In the genomic region with DNA sequence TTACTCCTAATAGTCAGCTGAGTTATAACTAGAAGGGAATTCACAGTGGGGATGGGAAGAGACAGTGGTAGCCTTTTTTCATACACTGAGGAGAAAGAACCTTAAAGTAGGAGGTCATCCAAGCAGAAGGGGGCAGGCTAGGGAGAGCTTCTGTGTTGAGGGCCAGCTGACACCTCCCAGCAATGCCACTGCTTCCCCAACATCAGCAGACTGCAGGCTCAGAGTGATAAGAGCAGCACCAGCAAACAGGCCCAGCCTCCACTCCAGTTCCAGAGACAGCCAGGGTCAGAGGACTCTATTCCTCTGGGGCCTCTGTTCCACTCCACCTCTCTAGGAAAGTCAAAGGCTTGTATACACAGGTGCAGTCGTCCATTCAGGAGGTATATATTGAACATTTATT, we compare ENCODE assay signal across 17 mouse cellular contexts. TPM values are rescaled to one million over a fixed set of nuclear protein-coding genes. Genes with fewer than 3 reads are reported as not detected.
DNase-seq lines count a peak whose midpoint lies in the region; ATAC-seq lines count a peak whose summit lies in the region.
"Had no signal": no experiment of that assay in that cellular context is flagged by ENCODE, and none has a peak within 500 bp of the region (broad histone marks: within the 10 kb centered on the region; RNA-seq: fewer than 3 reads in every experiment).

No protein-coding gene starts in this region.

- ATAC-seq in liver, embryonic 15.5 days (ENCODE audit: insufficient read depth) = peak; percentile 88

- no peaks in the 10 kb centered on the region for H3K27me3 ChIP-seq in erythroblast, embryonic 14.5 days (ENCODE audit: control insufficient read depth)
- H3K27me3 ChIP-seq in liver, embryonic 15.5 days = no peaks in the 10 kb centered on the region

- H3K4me3 ChIP-seq in erythroblast, embryonic 14.5 days (replicated peaks) = peak overlapping the region; percentile 44
- H3K4me3 ChIP-seq in liver, embryonic 15.5 days (replicated peaks) = no peak overlapping the region
- H3K4me3 ChIP-seq: embryonic facial prominence, embryonic 10.5 days; gastrocnemius, adult 2 months; hindbrain, embryonic 10.5 days had no signal

- peaks cover 97% of the 10 kb centered on the region for H3K36me3 ChIP-seq in erythroblast, embryonic 14.5 days (ENCODE audit: control insufficient read depth)
- peaks cover 66% of the 10 kb centered on the region for H3K36me3 ChIP-seq in liver, embryonic 15.5 days (replicated peaks)

- DNase-seq in lung, postnatal 14 days = peak; percentile 15
- no peak for DNase-seq in lung, postnatal 10 days
- peak; percentile 23 for DNase-seq in yolk sac, embryonic 10.5 days (ENCODE audit: low spot score)
- no peak for DNase-seq in cerebellum, postnatal 14 days
- DNase-seq in left cerebral cortex, adult 9 months (ENCODE audit: low spot score in 2 of 2) = no peak
- DNase-seq: cerebellum, adult 9-11 months; gastrocnemius, adult 2 months; kidney, adult 18-20 months; lung, adult 18-20 months; thymus, adult 2 months had no signal

- H3K9me3 ChIP-seq in erythroblast, embryonic 14.5 days (ENCODE audit: control insufficient read depth, low read length) = no peaks in the 10 kb centered on the region
- no peaks in the 10 kb centered on the region for H3K9me3 ChIP-seq in liver, embryonic 15.5 days (replicated peaks)
- H3K9me3 ChIP-seq: embryonic facial prominence, embryonic 10.5 days; hindbrain, embryonic 10.5 days had no signal

- peak overlapping the region; percentile 45 for H3K9ac ChIP-seq in liver, embryonic 15.5 days

- peak overlapping the region; percentile 39 for H3K4me2 ChIP-seq in liver, embryonic 15.5 days
- H3K4me2 ChIP-seq: midbrain, embryonic 11.5 days had no signal

- peaks cover 74% of the 10 kb centered on the region for H3K4me1 ChIP-seq in erythroblast, embryonic 14.5 days (ENCODE audit: control insufficient read depth)
- H3K4me1 ChIP-seq in liver, embryonic 15.5 days (replicated peaks) = peaks cover 59% of the 10 kb centered on the region
- H3K4me1 ChIP-seq: embryonic facial prominence, embryonic 10.5 days; hindbrain, embryonic 10.5 days had no signal

- WGBS in liver, embryonic 15.5 days (ENCODE audit: insufficient replicate concordance) = 24% methylated on average over 1 of the region's 1 CpGs

- peak overlapping the region; percentile 100 for H3K27ac ChIP-seq in liver, embryonic 15.5 days (replicated peaks)
- H3K27ac ChIP-seq: embryonic facial prominence, embryonic 10.5 days; gastrocnemius, adult 2 months; hindbrain, embryonic 10.5 days had no signal

RNA-seq across cellular contexts. Expression of a gene that starts 14.6 kb away (rescaled TPM):
- polyA plus RNA-seq in erythroblast, embryonic 14.5 days (2012) = 0.02 TPM in 1 of 2 replicates, not detected in the other
- polyA plus RNA-seq in liver, embryonic 15.5 days (2015; fragmentation: Nextera tagmentation; extraction: Ambion mirVana) = 0.06 TPM in 1 of 2 replicates, not detected in the other
- polyA plus RNA-seq: brain, embryonic 14.5 days; forebrain, embryonic 11.5 days; midbrain, embryonic 11.5 days had no signal

RNA-seq across cellular contexts. Expression of a gene that starts 35.0 kb away (rescaled TPM):
- polyA plus RNA-seq in erythroblast, embryonic 14.5 days (2012) = 595 and 629 TPM in 2 replicates
- polyA plus RNA-seq in liver, embryonic 15.5 days (2015; fragmentation: Nextera tagmentation; extraction: Ambion mirVana) = 734 and 787 TPM in 2 replicates

RNA-seq across cellular contexts. Expression of a gene that starts 56.6 kb away (rescaled TPM):
- not detected in 2 replicates for polyA plus RNA-seq in erythroblast, embryonic 14.5 days (2012)
- 2.9 and 3.8 TPM in 2 replicates for polyA plus RNA-seq in liver, embryonic 15.5 days (2015; fragmentation: Nextera tagmentation; extraction: Ambion mirVana)

Comparison
In these comparisons a context has a peak if more than half of its experiments do, and no peak if none do; other contexts are left out.
1. DNase-seq: peak in lung, postnatal 14 days (single experiment) and yolk sac, embryonic 10.5 days (single experiment); none in lung, postnatal 10 days (single experiment), cerebellum, postnatal 14 days (0 of 2) and left cerebral cortex, adult 9 months (0 of 2).